Mouse (Mus musculus) liver, adult (tissue): Measurements from ENCODE around the gene Cabp1.

Experiments
- GATA4 ChIP-seq: IDR thresholded peaks from 2 replicates; pipeline ENCODE4 v1.6.1; 2014; ENCODE audit warnings: mild to moderate bottlenecking, low read length; ENCODE audit not compliant: insufficient replicate concordance

Cabp1 gene

GRCm38 (mm10) chr5:115217998-115218397, 23.8 kb upstream of the Cabp1 start:
- TF ChIP-seq GATA4: no peak

- no peak for TF ChIP-seq GATA4
Measured at GRCm38 (mm10) chr5:115215273-115216185, 21.3 kb upstream of the Cabp1 start.

DNA sequence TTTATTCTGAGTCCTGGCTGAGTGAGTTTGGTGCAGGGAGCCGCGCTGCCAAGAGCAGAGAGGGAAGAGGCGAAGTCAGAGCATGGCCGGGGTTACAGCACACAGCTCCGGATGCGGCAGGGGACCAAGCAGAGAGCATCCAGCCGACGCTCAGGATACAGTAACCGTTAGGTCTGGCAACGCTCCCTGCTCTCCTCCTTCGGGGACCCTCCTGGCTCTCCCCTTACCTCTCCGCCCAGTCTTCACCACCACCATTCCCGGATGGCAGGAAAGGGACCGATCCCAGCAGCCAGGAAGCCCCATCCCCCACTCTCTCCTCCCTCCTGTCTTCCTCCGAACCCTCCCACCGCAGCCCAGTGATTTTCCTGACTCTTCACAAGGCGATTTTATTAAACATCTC, 20.7 kb upstream of the Cabp1 start:
- no peak for TF ChIP-seq GATA4

DNA sequence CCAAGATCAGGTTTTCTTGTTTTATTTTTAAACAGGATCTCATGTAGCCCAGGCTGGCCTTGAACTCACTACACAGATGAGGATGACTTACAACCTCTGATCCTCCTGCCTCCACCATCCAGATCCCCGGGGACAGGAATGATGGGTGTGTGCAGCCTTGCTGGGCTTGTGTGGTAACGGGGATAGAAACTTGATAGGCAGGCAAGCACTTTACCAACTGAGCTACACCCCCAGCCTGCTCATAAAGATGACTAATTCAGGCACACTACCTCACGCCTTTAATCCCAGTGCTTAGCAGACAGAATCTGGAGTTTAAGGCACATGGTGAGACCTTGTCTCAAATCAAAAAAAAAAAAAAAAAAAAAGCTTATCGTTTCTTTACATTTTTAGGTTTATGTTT, 18.7 kb upstream of the Cabp1 start:
- no peak for TF ChIP-seq GATA4

- TF ChIP-seq GATA4: no peak
Measured at GRCm38 (mm10) chr5:115212451-115212850, 18.3 kb upstream of the Cabp1 start.

DNA sequence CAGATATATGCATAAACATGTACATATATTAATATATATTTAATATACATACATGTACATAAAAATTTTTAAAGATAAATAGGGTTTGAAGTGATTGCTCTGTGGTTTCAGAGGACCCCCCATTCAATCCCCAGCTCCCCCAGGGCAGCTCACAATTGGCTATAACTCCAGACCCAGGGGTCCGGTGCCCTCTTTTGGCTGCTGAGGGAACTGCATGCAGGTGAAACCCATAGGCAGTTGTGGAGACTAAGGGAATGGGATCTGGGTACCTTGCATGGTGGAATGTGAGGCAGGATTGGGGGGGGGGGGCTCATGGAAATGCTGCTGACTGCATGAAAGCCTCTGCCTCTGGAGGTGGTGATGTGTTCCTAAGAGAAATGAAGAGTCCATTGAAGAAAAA, 16.2 kb upstream of the Cabp1 start:
- TF ChIP-seq GATA4: no peak

DNA sequence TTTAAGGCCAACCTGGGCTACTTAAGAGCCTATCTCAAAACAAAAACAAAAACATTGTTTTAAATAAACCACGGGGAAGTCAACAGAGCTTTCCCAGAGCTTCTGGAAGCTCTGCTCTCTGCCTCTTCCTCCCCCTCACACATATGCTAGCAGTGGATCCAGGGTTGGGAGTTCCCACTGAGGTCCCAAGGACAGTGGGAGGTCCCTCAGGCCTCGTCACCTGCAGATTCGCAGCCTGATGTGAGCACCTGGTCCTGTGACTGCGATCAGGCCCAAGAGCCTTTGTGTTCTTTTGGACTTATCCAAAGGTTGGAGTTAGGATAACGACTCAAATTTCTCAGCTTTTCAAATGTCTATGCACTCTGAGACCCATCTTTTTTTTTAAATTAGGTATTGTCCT, 14.4 kb upstream of the Cabp1 start:
- TF ChIP-seq GATA4: no peak

DNA sequence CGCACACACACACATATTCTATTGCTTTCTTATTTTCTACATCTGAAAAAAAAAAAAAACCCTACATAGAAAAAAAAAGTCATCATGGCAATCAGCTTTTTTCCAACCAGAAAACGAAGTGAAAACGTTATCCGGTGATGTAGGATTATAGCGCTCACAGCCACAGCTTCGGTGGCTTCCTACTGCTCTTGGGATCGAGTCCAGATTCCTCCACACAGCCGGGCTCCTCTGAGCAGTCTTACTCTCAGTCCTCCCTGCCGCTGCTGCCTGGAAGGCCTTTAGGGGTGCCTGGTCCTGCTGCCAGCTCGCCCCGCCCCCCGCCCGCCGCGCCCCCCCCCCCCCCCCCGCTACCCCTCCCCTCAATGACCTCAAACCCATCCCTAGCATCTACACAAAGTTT, 13.7 kb upstream of the Cabp1 start:
- TF ChIP-seq GATA4: no peak

GRCm38 (mm10) chr5:115207244-115207643, 13.1 kb upstream of the Cabp1 start:
- TF ChIP-seq GATA4: no peak

DNA sequence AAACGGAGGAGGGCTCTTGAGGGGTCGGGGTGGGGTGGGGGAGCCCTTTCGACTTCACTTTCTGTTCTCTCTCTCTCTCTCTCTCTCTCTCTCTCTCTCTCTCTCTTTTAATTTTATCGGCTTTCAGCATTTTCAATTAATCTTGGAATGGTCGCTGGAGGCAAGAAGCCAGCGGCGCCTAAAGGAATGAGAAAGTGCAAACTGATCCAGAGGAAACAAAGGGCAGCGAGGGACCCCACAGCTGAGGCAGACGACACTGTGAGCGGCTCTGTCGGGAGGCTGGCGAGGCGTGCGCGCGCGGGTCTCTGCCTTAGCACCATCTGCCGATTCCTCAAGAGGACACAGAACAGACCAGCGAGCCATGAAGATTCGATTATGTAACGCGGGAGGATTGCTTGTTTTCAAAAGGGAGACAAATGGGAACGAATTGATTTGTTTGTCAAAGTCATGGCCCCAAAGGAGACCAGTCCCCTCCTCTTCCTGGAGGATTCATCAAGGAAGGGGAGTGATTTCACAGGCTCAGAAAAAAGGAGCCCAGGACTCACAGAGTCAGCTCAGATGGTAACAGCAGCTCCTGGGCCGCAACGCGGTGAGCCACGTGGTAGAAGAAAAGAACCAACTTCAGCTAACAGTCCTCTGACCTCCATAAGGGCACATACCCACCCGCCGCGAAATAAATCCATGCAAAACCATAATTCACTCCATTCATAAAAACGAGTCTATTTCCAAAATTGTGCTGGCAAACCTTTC, 10.6 kb upstream of the Cabp1 start:
- no peak for TF ChIP-seq GATA4

DNA sequence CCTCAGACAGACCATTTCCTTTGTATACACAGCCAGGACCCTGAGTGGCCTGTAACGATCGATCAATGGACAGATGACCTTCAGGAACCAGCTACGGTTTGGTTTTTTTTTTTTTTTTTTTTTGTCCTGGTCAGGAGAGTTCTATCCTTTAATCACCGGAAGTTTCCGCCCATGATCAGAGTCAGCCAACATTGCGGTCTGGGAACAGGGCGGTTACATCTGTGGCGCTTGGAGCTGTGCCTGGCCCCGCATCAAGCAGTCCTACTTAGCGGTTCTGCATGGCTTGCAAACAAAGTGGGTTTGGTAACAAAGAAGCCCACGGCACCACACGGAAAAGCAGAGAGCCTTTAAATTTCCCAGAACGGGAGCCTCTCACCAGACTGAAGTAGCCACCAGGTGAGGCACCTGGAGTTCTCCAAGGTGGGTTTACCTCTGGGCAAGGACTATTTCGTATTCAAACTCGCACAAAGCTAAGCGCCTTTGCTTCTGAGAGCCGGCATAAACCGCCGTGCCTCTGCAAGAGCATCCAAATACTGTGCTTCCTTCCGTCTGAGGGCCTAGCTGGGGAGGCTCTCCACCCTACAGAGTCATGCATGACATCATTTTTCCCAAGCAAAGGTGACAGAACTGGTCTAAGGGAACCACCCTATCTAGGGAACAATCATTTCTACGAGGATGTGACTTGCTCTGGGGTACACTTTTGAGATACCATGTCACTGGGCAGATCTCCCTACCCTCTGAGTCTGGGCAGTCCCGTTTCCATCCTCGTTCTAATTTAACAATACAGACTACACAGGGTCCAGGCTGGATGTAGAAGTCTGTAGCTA, 9.8 kb upstream of the Cabp1 start:
- TF ChIP-seq GATA4: no peak

GRCm38 (mm10) chr5:115194626-115195221, 543 bp upstream of the Cabp1 start:
- TF ChIP-seq GATA4: no peak

DNA sequence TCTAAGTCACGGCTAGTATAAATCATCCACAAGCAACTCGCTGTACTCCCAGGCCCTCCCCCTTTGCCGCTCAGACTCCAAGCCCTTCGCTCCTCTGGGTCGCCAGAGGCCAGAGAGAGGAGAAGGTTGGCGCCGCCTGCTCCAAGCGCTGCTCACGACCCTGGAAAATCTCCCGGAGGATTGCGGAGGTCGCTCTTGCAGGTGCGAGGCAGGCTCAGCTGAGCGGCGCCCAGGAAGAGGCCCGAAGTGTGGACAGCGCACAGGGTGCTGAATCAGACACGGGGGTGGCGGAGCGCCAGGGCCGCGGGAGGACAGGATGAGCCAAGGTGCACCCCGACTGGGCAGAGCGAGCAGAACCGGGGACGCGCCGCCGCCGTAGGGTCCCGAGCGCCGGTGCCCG, 955 bp downstream of the Cabp1 start:
- no peak for TF ChIP-seq GATA4

DNA sequence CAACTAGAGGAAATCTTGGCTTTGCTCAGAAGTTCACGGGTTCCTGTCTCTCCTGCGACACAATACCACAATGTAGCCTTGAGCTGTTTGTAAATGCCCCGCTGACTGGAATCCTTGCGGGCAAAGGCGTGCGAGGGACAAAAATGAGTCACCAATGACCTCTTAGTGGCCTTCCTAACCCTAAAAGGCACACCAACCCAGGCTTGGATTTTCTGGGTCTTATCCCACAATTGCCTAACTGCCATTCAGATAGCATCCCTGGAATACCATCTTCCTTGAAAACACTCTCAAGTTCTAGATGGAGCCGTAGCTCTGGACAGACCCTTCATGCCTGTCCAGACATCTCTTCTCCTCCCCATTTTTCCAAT, 1.4 kb downstream of the Cabp1 start:
- no peak for TF ChIP-seq GATA4
